Mouse (Mus musculus) forebrain, postnatal 0 days (tissue): ENCODE measurements at regions not wholly inside any gene's neighbourhood (a gene's known extent, or its start where the extent isn't known, plus 50 kb on each side); places are given as distances from the start of the nearest gene placed in this dataset.
"Not testable (repeated sequence)": the region's sequence is repeated elsewhere in the genome, so short reads cannot be mapped to it uniquely, and the experiment has no call there.

Source experiments
- ATAC-seq: fragments of 200-750 bp; cut with Nextera tagmentation; 2 replicates; pipeline ENCODE4 v1.8.0; 2017; ENCODE audit warnings: mild to moderate bottlenecking, moderate library complexity
- DNase-seq: peaks from one replicate; pipeline ENCODE4 v3.0.0-alpha.2; 2015
- H3K27ac ChIP-seq: fragments of 300-500 bp; sonication (generic); 2 replicates; pipeline ENCODE4 v1.5.1; 2014; ENCODE audit warnings: low read depth, mild to moderate bottlenecking, antibody characterized with exemption, low read length, moderate library complexity, mixed read lengths
- H3K27me3 ChIP-seq: fragments of 300-500 bp; sonication (generic); 2 replicates; pipeline ENCODE4 v1.6.1; 2014; ENCODE audit warnings: mild to moderate bottlenecking, low read length, mixed read lengths; ENCODE audit not compliant: insufficient read depth
- H3K36me3 ChIP-seq: fragments of 300-500 bp; sonication (generic); 2 replicates; pipeline ENCODE4 v1.6.1; 2014; ENCODE audit warnings: mild to moderate bottlenecking, moderate library complexity; ENCODE audit not compliant: insufficient read depth
- H3K4me1 ChIP-seq: fragments of 300-500 bp; sonication (generic); 2 replicates; pipeline ENCODE4 v1.6.1; 2014; ENCODE audit warnings: antibody characterized with exemption; ENCODE audit not compliant: insufficient read depth
- H3K4me2 ChIP-seq: fragments of 300-500 bp; sonication (generic); 2 replicates; pipeline ENCODE4 v1.6.1; 2014; ENCODE audit warnings: low read depth, mild to moderate bottlenecking, moderate library complexity
- H3K4me3 ChIP-seq: fragments of 300-500 bp; sonication (generic); 2 replicates; pipeline ENCODE4 v1.5.1; 2014; ENCODE audit warnings: low read depth, low read length, mixed read lengths
- H3K9ac ChIP-seq: fragments of 300-500 bp; sonication (generic); 2 replicates; pipeline ENCODE4 v1.6.1; 2014; ENCODE audit warnings: mild to moderate bottlenecking
- H3K9me3 ChIP-seq: fragments of 300-500 bp; sonication (generic); 2 replicates; pipeline ENCODE4 v1.6.1; 2016; ENCODE audit warnings: low read length
- CTCF ChIP-seq: sonication (generic); IDR thresholded peaks from 2 replicates; pipeline ENCODE4 v1.5.1; 2016; ENCODE audit warnings: antibody characterized with exemption, control low read depth, low read depth
- WGBS: fragments of 180-500 bp; shearing (Covaris S2); extraction: QIAGEN DNeasy Blood & Tissue Kit; methylation state at CpG from one replicate; pipeline ENCODE4 v1.1.7; 2014; 5-methylcytosine and 5-hydroxymethylcytosine counted together

DNA sequence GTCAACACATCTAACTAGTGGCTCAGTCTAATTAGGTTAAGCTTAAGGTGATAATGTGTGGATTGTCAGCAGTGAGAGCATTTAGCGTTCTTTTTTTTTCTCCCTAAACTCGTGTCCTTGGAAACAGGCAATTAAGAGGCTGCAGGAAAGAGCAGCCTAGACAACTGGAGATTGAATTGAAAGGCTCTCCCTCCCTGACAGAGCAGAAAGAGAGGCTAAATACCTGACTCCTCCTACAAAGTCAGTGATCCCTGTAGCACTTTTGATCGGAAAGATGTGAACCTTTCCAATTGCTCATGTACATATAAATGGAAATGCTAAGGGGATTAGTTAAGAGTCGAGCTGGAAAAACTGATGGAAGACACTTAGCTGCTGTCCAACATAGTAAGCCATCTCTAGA lies 710.1 kb downstream of the Cdh8 start:
- Histone ChIP-seq H3K9me3 (no peaks in the 10 kb centered on the region), H3K27ac (no peak overlapping the region), H3K4me3 (no peak overlapping the region), H3K36me3 (no peaks in the 10 kb centered on the region), H3K4me1 (no peaks in the 10 kb centered on the region), H3K27me3 (no peaks in the 10 kb centered on the region), H3K9ac (no peak overlapping the region), H3K4me2 (no peak overlapping the region)
- DNase-seq: no peak
- TF ChIP-seq CTCF: no peak
- ATAC-seq: no peak
- WGBS: 7% methylated on average over 4 of the region's 4 CpGs

DNA sequence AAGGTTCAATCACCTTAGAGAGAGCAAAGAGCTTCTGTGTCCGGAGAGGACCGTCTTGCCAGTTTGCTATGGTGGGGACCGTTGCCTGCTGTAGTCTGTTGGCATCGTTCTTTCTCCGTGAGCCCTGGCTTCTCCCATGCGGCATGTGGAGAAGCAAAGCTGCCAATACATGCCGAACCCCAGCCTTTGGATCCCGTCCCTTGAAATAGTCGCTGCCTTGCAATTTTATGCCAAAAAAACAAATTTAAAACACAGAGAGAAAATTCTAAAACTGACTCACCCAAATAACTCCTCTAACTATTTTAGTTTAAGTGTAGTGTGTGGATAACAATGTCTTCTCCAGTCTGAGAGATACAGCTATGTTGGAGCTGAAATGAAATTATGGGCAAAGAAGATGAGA lies 731.1 kb downstream of the Cdh8 start:
- Histone ChIP-seq H3K4me1 (no peaks in the 10 kb centered on the region), H3K9me3 (no peaks in the 10 kb centered on the region), H3K4me3 (no peak overlapping the region), H3K27ac (0 out of 2 replicates have a peak overlapping the region, but pooled peaks have one; percentile 35), H3K4me2 (no peak overlapping the region), H3K9ac (no peak overlapping the region), H3K36me3 (no peaks in the 10 kb centered on the region), H3K27me3 (no peaks in the 10 kb centered on the region)
- TF ChIP-seq CTCF: no peak
- ATAC-seq: peak; percentile 62
- DNase-seq: peak; percentile 72
- 63% methylated on average over 9 of the region's 9 CpGs for WGBS

DNA sequence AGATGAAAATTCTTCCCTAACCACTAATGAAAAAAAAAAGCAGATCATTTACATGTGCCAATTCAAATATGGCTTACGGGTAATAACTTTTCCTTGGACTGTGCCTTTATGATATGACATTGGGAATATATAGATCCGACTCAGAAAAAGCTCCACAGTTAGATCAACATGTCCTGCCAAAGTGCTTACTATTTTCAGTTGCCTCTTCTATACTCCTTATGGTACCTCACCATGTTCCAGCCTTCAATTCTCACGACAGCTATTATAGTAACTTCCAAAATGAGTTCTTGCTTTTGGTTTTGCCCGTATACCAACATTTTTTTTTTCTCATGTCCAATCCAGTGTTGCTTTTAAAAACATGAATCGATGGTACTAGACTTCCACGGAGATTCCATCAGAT lies 731.7 kb downstream of the Cdh8 start:
- no peaks in the 10 kb centered on the region for H3K4me1 ChIP-seq
- WGBS: 74% methylated on average over 6 of the region's 6 CpGs
- TF ChIP-seq CTCF: no peak
- H3K27ac ChIP-seq: no peak overlapping the region
- H3K4me3 ChIP-seq: no peak overlapping the region
- H3K27me3 ChIP-seq: no peaks in the 10 kb centered on the region
- H3K36me3 ChIP-seq: no peaks in the 10 kb centered on the region
- no peak overlapping the region for H3K9ac ChIP-seq
- DNase-seq (no peak), ATAC-seq (no peak; the same call in 1 of the 2 replicates)
- H3K4me2 ChIP-seq: no peak overlapping the region
- H3K9me3 ChIP-seq: no peaks in the 10 kb centered on the region

GRCm38 (mm10) chr8:98680065-98680464 lies 736.2 kb downstream of the Cdh8 start:
- Histone ChIP-seq H3K4me3 (no peak overlapping the region), H3K9me3 (no peaks in the 10 kb centered on the region), H3K27me3 (no peaks in the 10 kb centered on the region), H3K27ac (no peak overlapping the region), H3K4me2 (no peak overlapping the region), H3K36me3 (no peaks in the 10 kb centered on the region), H3K9ac (no peak overlapping the region), H3K4me1 (no peaks in the 10 kb centered on the region)
- no peak for DNase-seq
- ATAC-seq: no peak
- TF ChIP-seq CTCF: no peak
- 95% methylated on average over 2 of the region's 2 CpGs for WGBS

GRCm38 (mm10) chr8:98659287-98659686 lies 757.0 kb downstream of the Cdh8 start:
- 45% methylated on average over 2 of the region's 2 CpGs for WGBS
- H3K36me3 ChIP-seq: no peaks in the 10 kb centered on the region
- no peaks in the 10 kb centered on the region for H3K27me3 ChIP-seq
- ATAC-seq (no peak), DNase-seq (no peak)
- no peak for TF ChIP-seq CTCF
- no peak overlapping the region for H3K4me3 ChIP-seq
- no peak overlapping the region for H3K9ac ChIP-seq
- H3K9me3 ChIP-seq: no peaks in the 10 kb centered on the region
- no peak overlapping the region for H3K4me2 ChIP-seq
- H3K27ac ChIP-seq: no peak overlapping the region
- no peaks in the 10 kb centered on the region for H3K4me1 ChIP-seq

DNA sequence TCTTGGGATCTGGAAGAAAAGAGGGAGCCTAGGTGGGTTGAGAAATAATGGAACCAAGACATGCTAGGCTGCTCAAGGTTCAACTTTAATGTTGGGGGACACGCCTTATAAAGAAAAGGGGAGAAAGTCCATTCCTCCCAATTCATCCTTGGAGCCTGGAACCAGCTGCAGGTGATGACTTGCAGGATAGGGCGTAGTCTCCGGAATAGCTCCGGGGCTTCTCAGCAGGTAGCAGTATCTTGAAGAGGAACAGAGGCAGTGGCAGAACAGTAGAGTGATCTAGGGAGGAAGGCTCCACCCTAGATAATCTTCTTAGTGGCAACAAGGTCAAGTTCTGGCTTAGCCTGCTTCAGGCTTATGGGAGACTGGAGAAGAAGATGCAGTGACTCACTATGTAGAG lies 764.0 kb downstream of the Cdh8 start:
- not testable (repeated sequence) for H3K4me1 ChIP-seq

DNA sequence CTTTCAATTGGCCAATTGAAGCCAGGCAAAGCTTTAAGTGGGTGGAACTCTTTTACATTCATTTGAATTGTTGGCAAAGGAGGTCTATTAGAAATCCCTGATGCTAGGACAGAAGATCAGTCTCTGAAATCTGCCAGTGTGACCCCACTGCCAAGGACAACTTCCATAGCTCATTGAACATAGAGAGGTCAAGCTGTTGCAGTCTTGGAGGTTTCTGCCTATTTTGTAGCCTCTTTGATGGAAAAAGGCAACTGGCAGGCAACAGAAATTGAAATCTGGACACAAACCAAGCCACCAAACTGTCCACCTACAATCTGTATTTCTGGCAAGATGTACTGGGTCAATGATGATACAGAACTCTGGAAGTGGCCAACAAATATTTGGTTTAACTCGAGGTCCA lies 765.3 kb downstream of the Cdh8 start:
- WGBS: 95% methylated on average over 1 of the region's 1 CpGs
- no peak for ATAC-seq

More for the DNA sequence above, 764.0 kb downstream of the Cdh8 start:
- not testable (repeated sequence) for H3K4me2 ChIP-seq, ATAC-seq, H3K4me3 ChIP-seq, DNase-seq, H3K9ac ChIP-seq, H3K27me3 ChIP-seq, H3K9me3 ChIP-seq, H3K27ac ChIP-seq, H3K36me3 ChIP-seq
- 91% methylated on average over 4 of the region's 4 CpGs for WGBS

DNA sequence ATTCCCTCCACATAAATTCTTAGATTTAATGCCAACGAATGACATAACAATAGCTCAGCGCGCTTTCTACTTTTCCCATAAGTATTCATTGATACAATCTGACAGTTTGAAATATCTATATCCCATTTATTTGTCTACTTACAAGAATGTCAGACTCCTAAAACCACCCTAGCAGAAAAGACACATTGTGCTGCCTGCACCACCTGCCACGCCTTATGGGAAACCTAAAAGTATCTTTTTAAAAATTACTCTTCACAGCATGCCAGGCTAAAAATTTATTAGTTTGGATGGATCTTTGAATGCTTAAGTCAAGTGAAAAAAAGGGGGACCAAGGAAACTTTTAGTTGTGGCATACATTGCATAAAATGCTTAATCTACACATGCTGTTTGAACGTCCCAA lies 788.1 kb downstream of the Cdh8 start:
- DNase-seq: peak; percentile 9
- no peaks in the 10 kb centered on the region for H3K36me3 ChIP-seq
- 75% methylated on average over 5 of the region's 5 CpGs for WGBS
- no peak overlapping the region for H3K27ac ChIP-seq
- H3K4me2 ChIP-seq: no peak overlapping the region
- no peaks in the 10 kb centered on the region for H3K4me1 ChIP-seq
- no peak overlapping the region for H3K4me3 ChIP-seq
- no peak for TF ChIP-seq CTCF
- no peaks in the 10 kb centered on the region for H3K27me3 ChIP-seq
- H3K9me3 ChIP-seq: no peaks in the 10 kb centered on the region
- no peak overlapping the region for H3K9ac ChIP-seq
- no peak for ATAC-seq

More for the DNA sequence above, 765.3 kb downstream of the Cdh8 start:
- Histone ChIP-seq H3K4me3 (no peak overlapping the region), H3K36me3 (no peaks in the 10 kb centered on the region), H3K9me3 (no peaks in the 10 kb centered on the region), H3K4me2 (no peak overlapping the region), H3K9ac (no peak overlapping the region), H3K4me1 (no peaks in the 10 kb centered on the region), H3K27me3 (no peaks in the 10 kb centered on the region), H3K27ac (no peak overlapping the region)
- no peak for TF ChIP-seq CTCF
- DNase-seq: no peak
